Mouse (Mus musculus): ENCODE results near the gene Ucp3. TPM values are rescaled to one million over a fixed set of nuclear protein-coding genes. Genes with fewer than 3 reads are reported as not detected.

Ucp3 gene
- polyA plus RNA-seq, 1 experiment from 2014 or later = not detected

DNA sequence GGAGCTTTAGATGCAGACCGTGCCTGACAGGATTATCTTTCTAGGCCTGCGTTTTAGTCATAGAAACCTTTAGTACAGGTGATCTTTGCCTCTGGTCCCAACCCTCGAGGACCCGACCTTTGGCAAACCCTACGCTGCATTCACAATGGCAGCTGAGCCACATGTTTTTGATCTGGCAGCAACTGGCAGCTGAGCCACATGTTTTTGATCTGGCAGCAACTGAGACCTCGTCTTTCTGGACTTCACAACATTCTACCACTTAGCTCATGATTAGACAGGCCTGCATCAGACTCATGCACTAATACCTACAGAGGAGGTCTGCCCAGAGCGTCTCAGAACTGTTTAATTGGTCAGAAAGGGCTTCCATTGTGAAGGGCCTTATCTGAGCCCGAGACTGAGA lies 22.3 kb downstream of the Ucp3 start:
- H3K27me3 ChIP-seq = peaks cover 9% of the 10 kb centered on the region; the same call in 1 of the 2 replicates
- peak overlapping the region; percentile 45 for H3K27ac ChIP-seq
- peaks cover 34% of the 10 kb centered on the region for H3K4me1 ChIP-seq
- H3K9ac ChIP-seq = 0 out of 2 replicates have a peak overlapping the region, but pooled peaks have one; percentile 17
- peaks cover 4% of the 10 kb centered on the region; the same call in 1 of the 2 replicates for H3K36me3 ChIP-seq (ENCODE audit: poor library complexity, severe bottlenecking)
- H3K9me3 ChIP-seq (replicated peaks) = no peaks in the 10 kb centered on the region
- WGBS = 44% methylated on average over 8 of the region's 8 CpGs
- H3K4me3 ChIP-seq = no peak overlapping the region
- peak overlapping the region; percentile 32 for H3K4me2 ChIP-seq
- ATAC-seq = no peak; the same call in none of the 2 replicates

DNA sequence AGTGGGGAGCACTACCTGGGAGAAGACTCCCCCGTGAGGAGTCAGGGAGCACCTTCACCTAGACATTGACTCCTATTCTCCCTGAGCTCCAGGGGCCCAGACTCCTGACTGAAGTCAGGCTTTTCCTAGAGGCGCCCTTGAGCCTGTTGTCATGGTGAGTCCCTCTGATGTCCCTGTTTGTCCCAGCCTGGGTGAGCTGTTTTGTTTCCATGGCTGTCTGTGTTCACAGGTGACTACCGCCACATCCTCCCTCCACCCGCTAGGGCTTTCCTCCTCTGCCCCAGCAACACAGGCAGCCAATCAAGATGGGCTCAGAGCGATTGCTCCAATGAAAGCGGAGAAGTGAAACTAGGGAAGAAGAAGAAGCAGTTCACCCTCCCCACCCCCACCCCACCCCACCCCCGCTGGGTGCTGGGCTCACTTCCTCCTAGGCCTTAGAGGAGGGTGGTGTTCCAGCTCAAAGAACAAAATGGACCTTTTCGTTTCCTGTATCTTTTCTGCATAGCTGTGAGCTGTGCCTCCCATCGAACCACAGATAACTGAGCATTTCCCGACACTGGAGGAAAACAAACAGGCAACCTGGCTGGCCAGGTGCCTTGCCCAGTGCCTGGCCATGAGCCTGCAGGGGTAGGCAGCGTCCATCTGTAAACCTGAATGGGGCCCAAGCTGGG lies 22.9 kb downstream of the Ucp3 start:
- Histone ChIP-seq H3K27me3 (peaks cover 9% of the 10 kb centered on the region; the same call in 1 of the 2 replicates), H3K36me3 (ENCODE audit: poor library complexity, severe bottlenecking) (peaks cover 4% of the 10 kb centered on the region; the same call in 1 of the 2 replicates), H3K4me1 (peaks cover 34% of the 10 kb centered on the region), H3K4me3 (no peak overlapping the region), H3K27ac (peak overlapping the region; percentile 58), H3K9ac (0 out of 2 replicates have a peak overlapping the region, but pooled peaks have one; percentile 17), H3K9me3 (replicated peaks) (no peaks in the 10 kb centered on the region), H3K4me2 (peak overlapping the region; percentile 32)
- whole genome bisulfite sequencing = 30% methylated on average over 11 of the region's 11 CpGs
- peak; percentile 80 for ATAC-seq

DNA sequence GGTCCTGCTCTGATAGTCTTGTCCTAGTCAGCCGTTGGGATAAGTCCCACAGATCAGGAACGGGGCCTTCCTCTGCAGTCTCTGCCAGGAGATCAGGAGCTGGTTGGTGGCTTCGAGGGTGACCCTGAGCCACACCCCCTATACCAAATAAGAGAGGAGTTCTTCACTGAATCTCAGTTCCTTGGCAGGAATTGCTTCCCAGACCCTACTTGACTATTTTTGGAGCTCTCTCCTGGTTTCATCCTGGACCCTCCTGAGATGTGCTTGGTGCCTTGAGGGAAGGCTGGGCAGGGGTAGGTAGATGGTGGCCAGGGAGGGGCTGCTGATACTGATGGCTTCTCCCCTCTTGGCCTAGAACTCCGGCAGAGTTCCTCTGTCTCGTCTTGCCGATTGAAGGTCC lies 23.6 kb downstream of the Ucp3 start:
- no peak for ATAC-seq
- no peak overlapping the region for H3K4me3 ChIP-seq
- peak overlapping the region; percentile 19; the same call in 1 of the 2 replicates for H3K4me2 ChIP-seq

DNA sequence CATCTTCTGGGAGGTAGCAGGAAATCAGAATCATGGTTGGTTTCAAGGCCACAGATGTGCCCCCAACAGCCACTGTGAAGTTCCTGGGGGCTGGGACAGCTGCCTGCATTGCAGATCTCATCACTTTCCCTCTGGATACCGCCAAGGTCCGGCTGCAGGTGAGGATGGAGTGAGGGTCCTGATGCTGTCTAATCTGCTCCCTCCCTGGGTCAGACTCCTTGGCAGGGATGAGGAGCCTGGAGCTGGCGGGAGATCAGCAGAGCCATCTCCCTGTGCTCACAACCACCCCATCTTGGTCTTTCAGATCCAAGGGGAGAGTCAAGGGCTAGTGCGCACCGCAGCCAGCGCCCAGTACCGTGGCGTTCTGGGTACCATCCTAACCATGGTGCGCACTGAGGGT lies 24.0 kb downstream of the Ucp3 start:
- peaks cover 9% of the 10 kb centered on the region; the same call in 1 of the 2 replicates for H3K27me3 ChIP-seq
- WGBS = over 99% methylated on average over 9 of the region's 9 CpGs
- H3K4me2 ChIP-seq = no peak overlapping the region
- H3K36me3 ChIP-seq (ENCODE audit: poor library complexity, severe bottlenecking) = peaks cover 4% of the 10 kb centered on the region; the same call in 1 of the 2 replicates
- no peak for ATAC-seq
- H3K27ac ChIP-seq = no peak overlapping the region
- H3K4me1 ChIP-seq = peaks cover 34% of the 10 kb centered on the region
- H3K4me3 ChIP-seq = no peak overlapping the region
- H3K9ac ChIP-seq = no peak overlapping the region
- no peaks in the 10 kb centered on the region for H3K9me3 ChIP-seq (replicated peaks)

More for the DNA sequence above, 23.6 kb downstream of the Ucp3 start:
- Histone ChIP-seq H3K9me3 (replicated peaks) (no peaks in the 10 kb centered on the region), H3K9ac (no peak overlapping the region), H3K27ac (peak overlapping the region; percentile 58; the same call in 1 of the 2 replicates), H3K27me3 (peaks cover 9% of the 10 kb centered on the region; the same call in 1 of the 2 replicates), H3K4me1 (peaks cover 34% of the 10 kb centered on the region), H3K36me3 (ENCODE audit: poor library complexity, severe bottlenecking) (peaks cover 4% of the 10 kb centered on the region; the same call in 1 of the 2 replicates)
- WGBS = 87% methylated on average over 6 of the region's 6 CpGs

DNA sequence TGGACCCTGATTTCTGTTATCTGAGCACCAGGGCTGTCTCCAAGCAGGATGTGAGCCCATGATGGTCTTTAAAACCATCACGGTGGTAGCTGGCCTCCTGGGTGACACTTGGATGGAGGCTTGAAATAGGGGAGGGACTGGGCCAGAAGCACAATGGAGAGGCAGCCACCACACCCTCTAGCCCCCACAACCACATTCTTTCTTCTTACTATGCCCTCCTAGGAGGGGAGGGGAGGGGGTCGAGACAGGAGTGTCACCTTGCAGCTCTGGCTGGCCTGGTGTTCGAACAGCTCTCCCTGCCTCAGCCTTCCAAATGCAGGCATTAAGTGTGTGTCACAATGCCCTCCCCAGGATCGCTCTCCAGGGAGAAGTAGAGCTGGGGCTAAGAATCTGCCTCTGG lies 24.6 kb downstream of the Ucp3 start:
- 94% methylated on average over 4 of the region's 4 CpGs for WGBS
- Histone ChIP-seq H3K36me3 (ENCODE audit: poor library complexity, severe bottlenecking) (peaks cover 4% of the 10 kb centered on the region; the same call in 1 of the 2 replicates), H3K4me3 (no peak overlapping the region), H3K27me3 (peaks cover 6% of the 10 kb centered on the region; the same call in 1 of the 2 replicates), H3K27ac (no peak overlapping the region), H3K9me3 (replicated peaks) (no peaks in the 10 kb centered on the region), H3K4me1 (peaks cover 33% of the 10 kb centered on the region), H3K9ac (no peak overlapping the region), H3K4me2 (no peak overlapping the region)
- no peak for ATAC-seq

DNA sequence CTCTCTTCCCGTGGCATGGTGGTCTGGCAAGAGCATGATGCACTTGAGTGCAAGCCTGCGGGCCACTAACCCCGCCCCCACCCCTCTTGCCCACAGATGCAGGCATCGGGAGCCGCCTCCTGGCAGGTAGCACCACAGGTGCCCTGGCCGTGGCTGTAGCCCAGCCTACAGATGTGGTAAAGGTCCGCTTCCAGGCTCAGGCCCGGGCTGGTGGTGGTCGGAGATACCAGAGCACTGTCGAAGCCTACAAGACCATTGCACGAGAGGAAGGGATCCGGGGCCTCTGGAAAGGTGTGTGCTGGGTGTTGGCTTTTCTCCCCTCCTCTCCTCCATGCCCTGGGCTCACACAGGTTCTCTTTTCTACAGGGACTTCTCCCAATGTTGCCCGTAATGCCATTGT lies 25.2 kb downstream of the Ucp3 start:
- no peak for ATAC-seq
- Histone ChIP-seq H3K4me2 (no peak overlapping the region), H3K27ac (no peak overlapping the region), H3K9me3 (replicated peaks) (no peaks in the 10 kb centered on the region), H3K27me3 (0 out of 2 replicates have a peak, but pooled peaks cover under 1% of the 10 kb centered on the region), H3K4me3 (no peak overlapping the region), H3K9ac (no peak overlapping the region), H3K4me1 (peaks cover 27% of the 10 kb centered on the region), H3K36me3 (ENCODE audit: poor library complexity, severe bottlenecking) (peaks cover 4% of the 10 kb centered on the region; the same call in 1 of the 2 replicates)
- 93% methylated on average over 13 of the region's 13 CpGs for WGBS

DNA sequence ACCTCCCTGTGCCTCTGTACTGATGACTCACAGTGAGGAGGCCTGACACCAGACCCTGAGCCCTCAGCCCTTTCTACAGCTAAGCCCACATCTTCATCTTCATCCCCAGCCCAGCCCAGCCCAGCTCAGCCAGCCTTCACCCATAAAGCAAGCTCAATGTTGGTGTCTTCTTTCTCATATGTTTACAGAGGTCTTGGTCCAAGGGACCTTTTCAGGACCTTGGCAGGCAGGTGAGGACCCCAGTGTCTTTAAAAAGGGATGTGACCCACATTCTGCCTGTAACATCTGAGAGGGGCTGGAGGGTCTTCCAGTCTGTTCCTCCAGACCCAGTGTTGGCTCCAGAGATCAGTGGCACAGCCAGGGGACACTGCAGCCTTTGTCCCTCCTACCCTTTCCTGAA lies 26.7 kb downstream of the Ucp3 start:
- Histone ChIP-seq H3K9me3 (replicated peaks) (no peaks in the 10 kb centered on the region), H3K4me2 (no peak overlapping the region), H3K9ac (no peak overlapping the region), H3K36me3 (ENCODE audit: poor library complexity, severe bottlenecking) (peaks cover 4% of the 10 kb centered on the region; the same call in 1 of the 2 replicates), H3K27me3 (no peaks in the 10 kb centered on the region), H3K27ac (no peak overlapping the region), H3K4me1 (peaks cover 12% of the 10 kb centered on the region), H3K4me3 (no peak overlapping the region)
- ATAC-seq = no peak

DNA sequence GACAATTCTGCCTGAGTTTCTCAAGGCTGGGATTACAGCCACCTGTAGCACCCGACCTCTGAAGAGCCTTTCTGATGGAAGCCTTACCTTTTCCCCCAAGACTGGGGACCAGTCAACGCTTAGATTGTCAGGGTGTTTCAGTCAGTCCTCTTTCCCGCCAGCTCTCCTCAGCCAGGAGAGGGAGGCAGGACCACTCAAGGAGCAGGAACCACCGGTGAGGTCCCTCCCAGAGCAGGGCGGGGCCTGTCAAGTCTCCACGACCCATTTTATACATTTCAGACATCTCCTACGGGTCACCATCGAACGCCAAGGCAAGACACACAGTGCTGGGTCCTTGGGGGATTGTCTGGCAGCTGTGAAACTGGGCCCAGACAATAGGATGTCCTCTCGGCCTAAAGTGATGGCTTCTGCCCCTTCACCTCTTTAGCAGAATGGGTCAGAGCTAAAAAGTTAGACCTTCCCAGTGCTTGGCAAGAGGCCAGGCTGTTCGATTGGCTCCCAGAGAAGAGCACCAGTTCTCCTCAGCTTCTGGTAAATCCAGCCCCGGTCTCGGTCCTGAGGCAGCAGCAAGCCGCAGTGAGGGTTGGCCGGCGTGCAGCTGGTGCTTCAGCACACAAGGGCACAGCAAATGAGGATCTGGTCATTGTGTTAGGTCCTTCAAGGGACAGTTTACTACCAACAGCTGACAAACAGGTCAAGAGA lies 27.6 kb downstream of the Ucp3 start:
- Histone ChIP-seq H3K9ac (no peak overlapping the region), H3K4me1 (peaks cover 9% of the 10 kb centered on the region), H3K9me3 (replicated peaks) (no peaks in the 10 kb centered on the region), H3K36me3 (ENCODE audit: poor library complexity, severe bottlenecking) (peaks cover 4% of the 10 kb centered on the region; the same call in 1 of the 2 replicates), H3K4me2 (no peak overlapping the region), H3K4me3 (no peak overlapping the region), H3K27ac (no peak overlapping the region), H3K27me3 (no peaks in the 10 kb centered on the region)
- 75% methylated on average over 16 of the region's 16 CpGs for WGBS
- ATAC-seq = no peak

DNA sequence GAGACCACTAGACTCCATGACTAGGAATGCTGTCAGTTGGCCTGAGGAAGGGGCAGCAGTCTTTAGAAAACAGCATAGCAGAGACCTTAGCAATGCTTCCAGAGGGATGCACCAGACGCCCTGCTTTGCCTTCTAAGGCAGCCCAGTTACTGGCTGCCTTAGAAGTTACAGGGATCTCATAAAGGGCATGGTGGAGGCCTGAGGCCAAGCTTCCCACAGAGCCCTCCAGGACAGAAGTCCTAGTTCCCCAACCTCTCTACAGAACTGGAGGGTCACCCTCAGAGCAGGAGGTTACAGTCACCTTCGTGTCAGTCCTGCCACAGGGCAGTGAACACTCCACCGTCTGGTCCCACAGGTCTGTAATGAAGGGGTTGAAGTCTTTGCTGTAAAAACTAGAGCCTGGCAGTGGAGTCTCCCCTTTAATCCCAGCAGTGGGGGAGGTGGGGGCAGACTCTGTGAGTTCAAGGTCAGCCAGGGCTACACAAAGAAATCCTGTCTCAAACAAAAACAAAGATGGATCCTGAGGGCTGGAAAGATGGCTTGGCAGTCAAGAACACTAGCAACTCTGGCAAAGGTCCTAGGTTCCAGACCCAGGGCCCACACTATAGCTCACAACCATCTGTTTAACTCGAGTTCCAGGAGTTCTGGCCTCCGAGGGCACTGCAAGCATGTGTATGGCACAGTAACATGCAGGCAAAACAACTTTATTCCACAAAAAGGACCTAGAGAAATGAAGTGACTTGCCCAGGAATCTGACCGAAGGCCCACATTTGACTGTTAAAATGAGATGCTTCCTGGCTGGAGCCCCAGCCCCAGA lies 28.4 kb downstream of the Ucp3 start:
- no peak overlapping the region for H3K4me3 ChIP-seq
- no peak overlapping the region for H3K9ac ChIP-seq
- H3K4me1 ChIP-seq = 0 out of 2 replicates have a peak, but pooled peaks cover under 1% of the 10 kb centered on the region
- peaks cover 4% of the 10 kb centered on the region; the same call in 1 of the 2 replicates for H3K36me3 ChIP-seq (ENCODE audit: poor library complexity, severe bottlenecking)
- H3K27me3 ChIP-seq = no peaks in the 10 kb centered on the region
- no peak overlapping the region for H3K27ac ChIP-seq
- no peak overlapping the region for H3K4me2 ChIP-seq
- H3K9me3 ChIP-seq (replicated peaks) = no peaks in the 10 kb centered on the region
- 76% methylated on average over 6 of the region's 6 CpGs for WGBS
- ATAC-seq = no peak

DNA sequence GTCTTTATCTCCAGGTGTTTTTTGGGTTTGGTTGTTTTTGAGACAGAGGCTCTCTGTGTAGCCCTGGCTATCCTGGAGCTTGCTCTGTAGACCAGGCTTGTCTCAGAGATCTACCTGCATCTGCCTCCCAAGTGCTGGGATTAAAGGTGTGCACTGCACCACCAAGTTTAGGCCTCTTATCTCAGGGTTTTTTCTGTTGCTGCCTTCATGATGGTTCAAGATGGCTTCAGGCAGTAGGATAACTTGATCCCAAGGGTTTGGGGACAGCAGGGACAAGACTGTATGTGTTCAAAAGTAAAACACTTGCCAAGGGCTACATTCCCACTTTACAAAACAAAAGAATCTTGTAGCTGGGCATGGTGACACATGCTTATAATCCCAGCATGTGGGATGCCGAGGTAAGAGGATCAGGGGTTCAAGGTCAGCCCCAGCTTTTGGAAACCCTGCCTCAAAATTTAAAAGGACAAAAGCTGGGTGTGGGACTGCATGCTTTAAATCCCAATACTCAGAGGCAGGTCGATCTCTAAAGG lies 29.1 kb downstream of the Ucp3 start:
- Histone ChIP-seq H3K4me1 (no peaks in the 10 kb centered on the region), H3K4me2 (no peak overlapping the region), H3K9me3 (replicated peaks) (no peaks in the 10 kb centered on the region), H3K36me3 (ENCODE audit: poor library complexity, severe bottlenecking) (peaks cover 4% of the 10 kb centered on the region; the same call in 1 of the 2 replicates), H3K4me3 (no peak overlapping the region), H3K27me3 (no peaks in the 10 kb centered on the region), H3K9ac (no peak overlapping the region), H3K27ac (no peak overlapping the region)
- WGBS = 55% methylated on average over 2 of the region's 2 CpGs
- ATAC-seq = no peak

DNA sequence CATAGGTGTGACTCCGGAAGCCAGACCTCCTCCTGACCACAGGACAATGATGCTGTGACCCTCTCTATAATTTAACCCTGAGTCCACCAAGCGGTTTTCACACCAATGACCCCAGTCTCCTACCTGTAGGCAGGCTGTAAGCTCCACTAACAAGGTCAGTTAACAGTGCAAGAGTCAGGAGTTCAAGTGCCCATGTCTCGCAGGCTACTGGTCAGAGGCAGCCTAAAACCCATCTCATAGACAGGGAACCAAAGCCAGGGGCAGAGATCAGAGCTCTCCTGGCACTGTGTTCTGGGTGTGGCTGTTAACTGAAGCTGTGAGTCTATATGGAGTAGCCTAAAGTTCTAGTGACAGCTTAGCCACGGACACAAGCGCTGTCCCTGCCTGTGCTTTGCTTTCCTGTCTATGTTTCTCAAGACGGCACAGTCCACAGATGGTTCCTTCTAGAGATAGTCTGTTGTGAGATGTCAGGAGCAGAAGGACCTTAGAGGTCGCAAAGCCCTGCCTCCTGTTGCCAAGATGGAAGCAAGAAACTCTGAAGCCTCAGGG lies 29.7 kb downstream of the Ucp3 start:
- no peak for ATAC-seq

More for the DNA sequence above, 29.7 kb downstream of the Ucp3 start:
- Histone ChIP-seq H3K36me3 (ENCODE audit: poor library complexity, severe bottlenecking) (peaks cover 4% of the 10 kb centered on the region; the same call in 1 of the 2 replicates), H3K4me3 (no peak overlapping the region), H3K9ac (no peak overlapping the region), H3K27me3 (no peaks in the 10 kb centered on the region), H3K27ac (no peak overlapping the region), H3K4me1 (no peaks in the 10 kb centered on the region), H3K9me3 (replicated peaks) (no peaks in the 10 kb centered on the region), H3K4me2 (no peak overlapping the region)
- WGBS = 87% methylated on average over 7 of the region's 7 CpGs
